Mouse (Mus musculus) gastrocnemius, postnatal 25 days (tissue): ENCODE results near the gene Gm21739. TPM values are rescaled to one million over a fixed set of nuclear protein-coding genes. Genes with fewer than 3 reads are reported as not detected.
"Not testable (repeated sequence)": the region's sequence is repeated elsewhere in the genome, so short reads cannot be mapped to it uniquely, and the experiment has no call there.

Source experiments
- DNase-seq: peaks from one replicate; pipeline ENCODE4 v3.0.0; 2022
- long read RNA-seq, 2 experiments: library from polyadenylated mRNA; stranded (forward); transcript quantifications; one replicate each; pipeline ENCODE4 v2.0.0; 2021
- total RNA-seq, 2 experiments: library from RNA; stranded (reverse); gene quantifications; 1 replicate in 1 of 2; 2 replicates in 1 of 2; pipeline ENCODE4 v1.2.3; 2021

Gene Gm21739
- total RNA-seq: not detected
- long read RNA-seq, experiment 1: 0 reads
- long read RNA-seq, experiment 2: 0 reads

GRCm38 (mm10) chrY:44264344-44264743 is at the start of gene Gm21739:
Gm21739 (minus strand) TSS chrY:44264444.
- DNase-seq: not testable (repeated sequence)
